Mouse (Mus musculus): ENCODE data around the gene Gfer.
A peak's percentile ranks its signal among the peaks of the same experiment; 100 is the strongest.
"Not testable (repeated sequence)": the region's sequence is repeated elsewhere in the genome, so short reads cannot be mapped to it uniquely, and the experiment has no call there.

Gfer gene

DNA sequence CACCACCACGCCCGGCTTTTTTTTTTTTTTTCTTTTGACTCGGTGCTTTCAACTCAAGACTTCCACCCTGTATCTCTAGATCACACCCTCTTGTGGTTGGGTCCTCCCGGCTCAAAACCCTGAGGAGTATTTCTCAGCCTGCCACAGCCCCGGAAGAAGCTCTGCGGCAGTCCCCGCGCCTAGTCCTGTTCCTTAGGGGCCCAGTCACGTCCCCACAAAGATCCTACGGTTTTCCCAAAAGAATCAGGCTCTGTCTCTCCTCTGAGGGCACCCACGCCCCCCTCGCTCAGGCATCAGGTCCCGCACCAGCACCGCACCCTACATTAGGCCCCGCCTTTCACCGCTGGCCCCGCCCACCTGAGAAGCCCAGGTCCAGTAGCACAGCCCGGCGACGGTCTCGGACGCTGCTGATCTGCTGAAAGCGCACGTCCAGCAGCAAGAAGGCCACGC lies 8.8 kb downstream of the Gfer start:
- no peak for DNase-seq (ENCODE audit: low spot score)

DNA sequence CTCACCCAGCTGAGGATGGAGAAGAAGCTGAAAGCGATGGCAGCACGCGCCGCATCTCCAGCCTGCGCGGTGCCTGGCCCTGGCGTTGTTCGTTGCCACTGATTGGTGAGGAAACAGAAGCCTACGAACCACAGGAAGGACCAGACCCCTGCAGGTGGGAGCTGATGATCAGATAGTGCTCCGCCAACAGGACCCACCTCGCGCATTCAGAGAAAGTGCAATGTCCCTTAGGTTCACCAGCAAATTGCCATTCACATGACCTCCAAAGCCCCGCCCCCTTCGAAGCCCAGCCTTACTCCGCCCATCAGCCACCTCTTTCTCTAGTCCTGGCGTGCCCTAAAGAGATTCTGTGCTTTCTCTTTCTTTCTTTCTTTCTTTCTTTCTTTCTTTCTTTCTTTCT lies 9.4 kb downstream of the Gfer start:
- no peak for DNase-seq (ENCODE audit: low spot score)

DNA sequence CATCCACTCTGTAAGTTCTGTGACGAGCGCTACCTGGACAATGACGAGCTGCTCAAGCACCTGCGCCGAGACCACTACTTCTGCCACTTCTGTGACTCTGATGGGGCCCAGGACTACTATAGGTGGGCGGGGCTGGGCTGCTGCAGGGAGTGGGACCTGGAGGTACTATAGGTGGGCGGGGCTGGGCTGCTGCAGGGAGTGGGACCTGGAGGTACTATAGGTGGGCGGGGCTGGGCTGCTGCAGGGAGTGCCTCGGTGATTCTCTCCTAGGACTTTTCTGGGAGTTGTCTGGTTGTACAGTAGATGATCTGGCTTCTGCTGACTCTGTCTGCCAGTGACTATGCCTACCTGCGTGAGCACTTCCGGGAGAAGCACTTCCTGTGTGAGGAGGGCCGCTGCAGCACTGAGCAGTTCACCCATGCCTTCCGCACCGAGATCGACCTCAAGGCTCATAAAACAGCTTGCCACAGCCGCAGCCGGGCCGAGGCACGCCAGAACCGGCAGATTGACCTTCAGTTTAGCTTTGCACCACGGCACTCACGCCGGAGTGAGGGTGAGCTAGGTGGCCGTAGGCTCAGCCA lies 18.4 kb downstream of the Gfer start:
- DNase-seq (ENCODE audit: low spot score) = no peak

DNA sequence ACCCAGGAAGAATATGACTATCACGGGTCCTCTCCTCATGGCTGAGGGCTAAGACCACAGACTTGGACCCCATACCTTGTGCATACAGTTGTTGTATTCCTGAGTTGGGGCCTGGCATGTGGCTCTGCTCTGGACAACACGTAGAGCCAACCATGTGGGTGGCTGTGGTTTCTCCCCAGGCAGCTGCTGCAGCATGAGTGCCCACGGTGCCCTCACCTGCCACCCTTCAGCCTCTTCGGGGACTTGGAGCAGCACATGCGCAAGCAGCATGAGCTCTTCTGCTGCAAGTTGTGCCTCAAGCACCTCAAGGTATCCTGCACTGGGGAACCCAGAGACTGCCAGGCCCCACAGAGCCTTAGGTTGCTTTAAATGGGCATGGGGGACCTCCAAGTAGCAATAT lies 19.1 kb downstream of the Gfer start:
- DNase-seq (ENCODE audit: low spot score) = no peak

DNA sequence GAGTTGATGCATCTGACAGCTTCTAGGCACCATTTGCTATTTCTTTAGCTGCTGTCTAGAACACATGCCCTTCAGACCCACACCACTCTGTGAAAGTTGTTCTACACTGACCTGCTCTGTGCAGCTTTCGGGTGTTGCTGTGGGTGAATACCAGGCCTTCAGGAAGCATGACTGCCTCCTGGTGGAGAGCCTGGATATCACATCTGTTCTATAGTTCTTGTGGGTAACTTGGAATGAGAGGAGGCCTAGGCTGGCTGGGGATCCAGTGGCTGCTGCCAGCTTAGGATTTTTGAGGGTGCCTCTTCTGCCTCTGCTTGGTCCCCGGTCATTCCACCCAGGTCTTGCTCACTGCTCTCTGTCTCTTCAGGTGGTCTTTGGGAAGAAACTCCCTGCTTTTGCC lies 19.8 kb downstream of the Gfer start:
- DNase-seq (ENCODE audit: low spot score) = no peak

DNA sequence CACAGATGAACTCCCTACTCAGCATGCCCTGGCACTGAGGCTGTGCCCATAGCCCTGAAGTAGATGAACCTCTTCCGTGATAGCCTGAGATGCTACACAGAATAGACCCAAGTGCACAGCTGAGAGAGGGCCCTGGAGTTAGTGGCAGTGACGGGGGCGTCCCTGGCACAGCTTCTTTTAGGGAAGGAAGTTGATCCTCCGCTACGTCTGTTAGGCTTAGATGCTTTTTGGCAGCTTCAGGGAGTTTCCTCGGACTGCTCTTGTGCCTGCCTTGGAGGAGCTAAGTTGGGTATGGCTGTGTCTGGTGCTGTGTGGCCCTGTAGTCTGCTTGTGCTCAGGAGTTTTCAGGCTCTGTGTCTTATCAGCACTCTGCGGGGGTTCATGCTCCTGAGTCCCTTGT lies 21.7 kb downstream of the Gfer start:
- DNase-seq (ENCODE audit: low spot score) = no peak

DNA sequence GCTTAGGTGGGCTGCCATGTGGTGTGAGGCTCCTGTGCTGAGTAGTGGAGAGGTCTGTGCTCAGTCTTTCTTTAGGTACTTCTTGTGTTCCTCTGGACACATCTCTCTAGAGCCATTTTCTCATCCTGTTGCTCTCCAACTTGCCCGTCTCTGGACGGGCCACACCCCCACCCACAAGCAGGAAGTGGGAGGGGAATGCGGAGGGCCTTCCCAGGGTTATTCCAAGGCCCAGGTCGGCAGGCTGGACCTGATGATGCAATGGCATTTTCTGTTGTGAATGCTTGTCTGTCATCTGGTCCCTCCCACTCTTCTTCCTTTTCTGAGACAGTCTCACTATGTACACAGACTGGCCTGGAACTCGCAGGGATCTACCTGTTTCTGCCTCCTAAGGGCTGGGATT lies 23.8 kb downstream of the Gfer start:
- DNase-seq (ENCODE audit: low spot score) = no peak

DNA sequence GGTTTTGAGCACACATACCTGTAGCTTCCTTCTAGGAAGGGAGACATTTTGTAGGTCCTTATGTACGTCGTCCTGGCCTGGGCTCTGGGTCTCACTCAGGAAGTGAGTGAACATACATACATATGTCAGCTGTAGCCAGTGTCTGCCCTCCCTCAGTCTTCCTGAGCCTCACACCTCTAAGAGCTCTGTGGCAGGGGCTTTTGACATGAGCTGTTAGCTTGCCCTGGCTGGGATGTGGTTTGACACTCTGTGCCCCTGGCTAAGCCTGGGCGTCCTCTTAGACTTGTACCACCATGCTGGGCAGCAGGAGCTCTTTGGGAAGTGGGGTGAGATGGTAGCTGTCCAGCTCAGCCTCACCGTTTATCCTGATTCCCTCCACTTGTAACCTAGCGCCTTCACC lies 24.6 kb downstream of the Gfer start:
- DNase-seq (ENCODE audit: low spot score) = no peak

DNA sequence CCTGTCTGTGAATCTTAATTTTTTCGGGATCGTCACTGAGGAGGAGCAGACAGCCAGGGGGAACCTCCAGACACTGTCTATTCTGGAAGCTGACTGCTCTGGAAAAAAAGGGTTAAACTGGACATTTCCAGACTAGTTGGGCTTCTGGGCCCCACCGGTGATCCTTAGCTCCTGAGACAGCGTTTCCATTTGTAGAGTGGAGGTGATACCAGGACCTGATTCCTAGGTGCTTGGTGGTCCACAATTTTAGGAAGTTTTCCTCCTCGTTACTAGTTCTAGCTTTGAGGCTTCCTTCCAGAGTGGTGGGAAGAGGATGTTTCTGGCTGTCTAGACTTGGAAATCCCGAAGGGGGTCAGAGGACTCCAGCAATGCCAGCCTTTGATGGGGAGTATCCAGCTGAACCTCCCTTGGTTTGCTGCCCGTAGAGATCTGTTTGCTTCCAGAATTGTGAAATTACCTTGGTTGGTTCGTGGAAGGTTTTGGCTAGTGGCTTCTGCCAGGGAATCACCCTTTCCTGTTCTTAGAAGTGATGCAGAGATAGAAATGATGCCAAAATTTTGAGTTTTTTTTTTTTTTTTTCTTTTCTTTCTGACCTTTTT lies 25.6 kb downstream of the Gfer start:
- DNase-seq (ENCODE audit: low spot score) = no peak

DNA sequence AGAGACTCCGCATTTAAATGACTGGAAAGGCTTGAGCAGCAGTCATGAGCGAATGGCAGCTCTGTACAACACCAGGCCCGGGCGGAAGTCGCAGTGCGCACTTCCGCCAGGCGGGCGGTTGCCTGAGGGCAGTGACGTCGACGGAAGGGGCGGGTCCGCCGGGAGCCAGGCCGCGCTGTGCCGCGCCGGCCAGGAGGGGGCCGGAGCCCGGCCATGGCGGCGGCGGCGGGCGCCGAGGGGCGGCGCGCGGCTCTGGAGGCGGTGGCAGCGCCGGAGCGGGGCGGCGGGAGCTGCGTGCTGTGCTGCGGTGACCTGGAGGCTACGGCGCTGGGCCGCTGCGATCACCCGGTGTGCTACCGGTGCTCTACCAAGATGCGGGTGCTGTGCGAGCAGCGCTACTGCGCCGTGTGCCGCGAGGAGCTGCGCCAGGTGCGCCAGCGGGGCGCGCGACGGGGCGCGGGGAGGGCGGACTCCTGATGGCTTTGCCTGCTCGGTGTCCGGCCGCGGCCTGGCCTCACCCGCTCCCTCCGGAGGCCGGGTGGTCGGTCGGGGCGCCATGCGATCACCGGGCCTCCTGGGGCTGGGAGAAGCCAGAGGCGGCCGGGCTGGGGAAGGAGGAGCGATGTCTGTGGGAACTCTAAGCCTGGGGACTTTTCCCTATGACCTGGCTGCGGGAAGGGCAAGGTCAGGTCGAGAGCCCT lies 26.3 kb downstream of the Gfer start, which contains the start of gene Zfp598:
Gene Zfp598, plus strand, starts transcription at position 143 of the 701 bp plus-strand sequence.
- DNase-seq (ENCODE audit: low spot score) = peak; percentile 87

DNA sequence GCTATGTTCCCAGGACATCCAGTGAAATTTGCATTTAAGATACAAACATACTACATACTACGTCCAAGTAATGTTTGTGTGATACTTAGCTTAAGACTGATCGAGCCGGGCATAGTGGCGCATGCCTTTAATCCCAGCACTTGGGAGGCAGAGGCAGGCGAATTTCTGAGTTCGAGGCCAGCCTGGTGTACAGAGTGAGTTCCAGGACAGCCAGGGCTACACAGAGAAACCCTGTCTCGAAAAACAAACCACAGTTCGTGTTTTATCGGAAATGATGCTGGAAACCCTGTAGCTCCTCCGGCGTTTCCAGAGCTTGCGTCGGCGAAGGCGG lies 26.8 kb downstream of the Gfer start:
- not testable (repeated sequence) for DNase-seq (ENCODE audit: low spot score)

DNA sequence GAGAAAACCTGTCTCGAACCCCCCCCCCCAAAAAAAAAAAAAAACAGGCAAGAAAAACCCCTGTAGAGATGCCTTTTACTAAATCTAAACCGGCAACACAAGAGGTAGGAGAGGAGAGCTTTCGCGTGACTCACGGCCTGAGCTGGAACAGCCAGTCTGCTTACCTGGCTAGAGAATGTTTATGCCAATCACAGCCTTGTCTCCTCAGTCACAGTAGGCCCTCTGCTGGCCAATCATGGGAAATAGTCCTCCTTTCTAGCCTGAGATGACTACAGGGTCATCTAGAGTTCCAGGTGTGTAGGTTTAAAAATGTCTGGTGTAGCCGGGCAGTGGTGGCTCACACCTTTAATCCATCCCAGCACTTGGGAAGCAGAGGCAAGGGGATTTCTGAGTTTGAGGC lies 28.5 kb downstream of the Gfer start:
- DNase-seq (ENCODE audit: low spot score) = no peak

DNA sequence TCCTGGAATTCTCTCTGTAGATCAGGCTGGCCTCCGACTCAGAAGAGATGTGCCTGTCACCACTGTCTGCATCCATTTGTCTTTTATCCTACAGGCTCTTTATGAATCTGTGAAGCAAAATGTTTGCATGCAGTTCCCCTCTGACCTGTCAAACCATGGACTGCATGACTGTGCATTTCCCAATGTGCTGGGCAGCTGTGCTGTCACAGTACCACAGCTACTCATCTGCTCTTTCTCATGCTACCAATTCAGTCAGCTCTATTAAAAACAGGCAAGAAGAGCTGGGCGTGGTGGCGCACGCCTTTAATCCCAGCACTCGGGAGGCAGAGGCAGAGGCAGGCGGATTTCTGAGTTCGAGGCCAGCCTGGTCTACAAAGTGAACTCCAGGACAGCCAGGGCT lies 28.9 kb downstream of the Gfer start:
- DNase-seq (ENCODE audit: low spot score) = not testable (repeated sequence)

DNA sequence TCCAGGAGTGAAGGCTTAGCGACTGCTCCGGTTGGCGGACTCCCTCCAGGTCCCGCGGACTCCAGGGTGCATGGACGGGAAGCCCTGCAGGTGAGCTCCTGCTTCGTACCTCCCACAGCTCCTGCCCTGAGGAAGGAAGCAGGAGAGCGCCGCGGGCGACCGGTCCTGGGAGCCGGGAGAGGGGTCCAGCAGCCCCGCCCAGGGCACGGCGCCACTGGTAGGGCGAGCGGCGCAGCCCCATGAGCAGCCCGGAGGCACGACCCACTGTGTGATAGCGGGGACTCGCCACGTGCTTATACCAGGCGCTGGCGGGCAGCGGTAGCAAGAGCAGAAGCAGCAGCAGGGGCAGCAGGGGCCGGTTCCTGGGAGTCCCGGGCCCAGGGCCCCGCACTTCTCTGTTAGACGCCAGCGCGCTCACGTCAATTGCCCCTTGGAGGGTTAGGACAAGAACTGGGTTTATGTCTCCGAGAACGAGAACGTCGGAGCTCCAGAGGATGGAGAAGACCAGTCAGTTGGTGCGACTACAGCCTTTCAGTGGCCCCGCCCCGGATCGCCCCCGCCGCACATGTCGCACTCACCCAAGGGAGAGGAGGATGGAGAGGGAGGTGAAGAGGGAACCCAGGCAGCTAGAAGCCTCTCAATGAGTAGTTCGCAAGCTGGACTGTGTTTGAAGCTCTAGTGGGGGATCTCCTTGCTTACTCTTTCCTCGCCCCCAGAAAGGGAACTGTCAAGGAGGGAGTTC lies 37.8 kb downstream of the Gfer start, which contains the start of gene Npw:
Gene Npw, minus strand, starts transcription at position 441 of the 742 bp plus-strand sequence.
- no peak for DNase-seq (ENCODE audit: low spot score)

DNA sequence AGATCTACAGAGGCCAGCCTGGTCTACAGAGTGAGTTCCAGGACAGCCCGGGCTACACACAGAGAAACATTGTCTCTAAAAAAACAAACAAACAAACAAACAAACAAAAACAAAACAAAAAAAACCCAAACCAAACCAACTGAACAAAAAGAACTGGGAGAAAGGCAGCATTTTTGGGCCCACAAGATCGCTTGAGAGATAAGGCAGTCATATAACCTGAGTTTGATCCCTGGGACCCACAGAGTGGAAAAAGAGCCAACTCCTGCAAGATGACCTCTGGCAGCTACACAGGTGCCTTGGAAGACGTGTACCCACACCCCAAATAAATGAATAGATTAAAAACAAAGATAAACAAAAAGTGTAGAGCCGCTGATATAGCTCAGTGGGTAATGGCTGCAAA lies 41.0 kb downstream of the Gfer start:
- no peak for DNase-seq (ENCODE audit: low spot score)

DNA sequence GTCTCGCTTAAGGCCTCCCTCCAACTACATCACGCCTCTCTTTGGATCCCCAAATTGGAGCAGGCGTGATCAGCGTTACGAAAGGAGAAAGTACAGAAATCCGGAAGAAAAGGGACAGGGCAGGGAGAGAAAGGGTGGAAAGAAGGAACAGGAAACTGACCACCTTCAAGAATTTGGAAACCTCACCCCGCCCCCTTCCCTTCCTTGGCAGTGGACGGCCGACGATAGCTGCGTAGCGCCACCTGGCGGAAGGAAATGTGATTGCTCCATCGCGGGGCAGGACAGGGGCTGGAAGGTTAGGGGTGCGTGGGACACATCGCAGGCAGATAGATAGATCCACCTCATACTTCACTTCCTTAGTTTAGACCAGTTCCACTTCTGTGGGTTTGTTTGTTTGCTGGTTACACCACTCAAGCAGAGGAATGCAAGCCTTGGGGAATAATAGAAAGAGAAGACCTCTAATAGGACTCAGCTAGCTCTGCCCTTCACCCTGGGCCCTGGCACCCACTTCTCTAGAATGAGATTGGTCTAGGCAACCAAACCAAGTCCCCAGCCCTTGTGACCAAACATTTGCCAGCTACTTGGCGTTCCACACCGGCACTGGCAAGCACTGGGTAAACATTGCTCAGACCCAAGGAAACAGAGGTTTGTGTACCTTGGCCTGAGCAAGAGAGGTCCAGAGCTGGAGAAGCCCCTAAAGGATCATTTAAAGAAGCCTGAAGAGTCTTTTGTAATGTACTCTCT lies 41.8 kb downstream of the Gfer start:
- no peak for DNase-seq (ENCODE audit: low spot score)

DNA sequence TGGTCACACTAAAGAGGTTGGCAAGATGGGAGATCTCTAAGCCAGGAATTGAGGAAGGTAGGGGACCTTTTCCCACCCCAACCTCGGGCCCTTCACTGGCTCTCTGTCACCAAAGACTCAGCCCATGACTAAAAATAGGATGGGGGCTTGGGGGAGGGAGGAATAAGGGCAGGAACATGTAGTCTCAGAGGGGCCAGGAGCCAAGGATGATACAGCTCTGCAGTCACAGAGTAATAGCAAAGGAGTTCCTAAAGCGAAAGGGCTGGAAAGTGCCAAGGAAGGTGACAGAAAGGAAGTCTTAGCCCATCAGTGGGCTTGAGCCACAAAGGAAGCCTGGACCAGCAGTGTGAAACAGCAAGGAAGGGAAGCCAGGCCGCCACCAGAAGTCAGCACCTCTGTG lies 44.1 kb downstream of the Gfer start:
- DNase-seq (ENCODE audit: low spot score) = no peak

DNA sequence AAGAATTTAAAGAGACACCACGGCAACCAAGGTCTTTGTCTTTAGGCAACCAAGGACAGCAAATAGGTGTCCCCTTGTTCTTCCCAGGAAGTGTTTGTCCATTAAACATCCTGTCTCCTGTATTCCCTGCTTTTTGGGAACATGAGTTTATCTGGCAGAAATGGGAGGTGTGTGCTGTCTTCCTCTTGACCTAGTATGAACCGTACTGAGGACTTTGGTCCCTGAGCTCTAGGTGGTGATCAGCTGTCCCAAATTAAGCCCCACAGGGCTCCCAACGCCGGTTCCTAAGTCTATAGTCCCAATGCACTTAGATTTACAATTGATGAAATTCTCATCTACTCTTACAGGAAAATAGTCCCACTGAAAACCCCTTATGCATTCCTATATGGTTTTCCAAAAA lies 45.2 kb downstream of the Gfer start:
- no peak for DNase-seq (ENCODE audit: low spot score)

DNA sequence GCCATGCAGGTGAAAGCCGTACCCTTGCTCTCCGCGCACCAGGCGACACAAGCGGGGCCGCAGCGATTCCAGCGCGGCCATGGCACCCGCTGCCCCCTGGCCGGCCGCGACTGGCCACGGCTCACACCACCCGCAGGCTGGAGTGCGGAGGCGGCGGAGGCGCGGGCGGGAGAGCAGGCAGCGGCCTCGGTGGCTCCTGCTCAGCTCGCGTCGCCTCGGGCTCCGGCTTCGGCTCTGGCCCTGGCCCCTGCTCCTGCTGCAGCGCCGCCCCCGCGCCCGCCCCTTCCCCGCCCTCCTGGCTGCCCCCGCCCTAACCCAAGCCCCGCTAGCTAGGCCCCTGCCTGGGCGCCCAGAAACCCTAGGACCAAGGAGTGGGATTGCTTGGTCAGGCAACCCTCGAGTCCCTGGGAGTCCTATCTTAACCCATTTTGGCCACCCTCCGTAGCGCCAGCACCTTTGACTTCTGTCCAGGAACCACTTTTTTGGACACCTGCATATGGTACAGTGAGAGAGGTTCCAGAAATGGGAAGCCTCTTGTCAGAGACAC lies 45.8 kb downstream of the Gfer start, which contains the start of gene Slc9a3r2:
Gene Slc9a3r2, minus strand, starts transcription at position 258 of the 547 bp plus-strand sequence.
- DNase-seq (ENCODE audit: low spot score) = no peak

DNA sequence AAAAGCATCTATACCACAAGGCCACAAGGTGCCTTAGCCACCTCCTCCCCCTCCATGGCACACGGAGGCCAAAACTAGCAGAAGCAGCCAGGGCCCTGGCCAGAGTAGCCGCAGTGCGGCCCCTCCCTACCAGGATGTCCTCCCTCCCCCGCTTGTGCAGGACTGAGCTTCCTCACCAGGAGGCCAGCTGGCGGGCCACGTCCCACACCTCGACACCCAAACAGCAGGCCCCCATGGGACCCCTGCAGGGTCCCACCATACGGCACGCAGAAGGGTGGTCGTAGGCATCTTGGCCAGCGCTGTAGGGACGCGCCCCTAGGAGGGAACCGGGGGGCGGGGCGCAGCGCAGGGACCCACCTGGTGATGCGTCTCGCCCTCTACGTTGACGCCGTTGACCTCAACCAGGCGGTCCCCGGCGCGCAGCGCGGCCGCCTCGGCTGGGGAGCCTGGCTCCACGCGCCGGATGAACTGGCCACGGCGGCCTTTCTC lies 46.3 kb downstream of the Gfer start:
- DNase-seq (ENCODE audit: low spot score) = no peak

DNA sequence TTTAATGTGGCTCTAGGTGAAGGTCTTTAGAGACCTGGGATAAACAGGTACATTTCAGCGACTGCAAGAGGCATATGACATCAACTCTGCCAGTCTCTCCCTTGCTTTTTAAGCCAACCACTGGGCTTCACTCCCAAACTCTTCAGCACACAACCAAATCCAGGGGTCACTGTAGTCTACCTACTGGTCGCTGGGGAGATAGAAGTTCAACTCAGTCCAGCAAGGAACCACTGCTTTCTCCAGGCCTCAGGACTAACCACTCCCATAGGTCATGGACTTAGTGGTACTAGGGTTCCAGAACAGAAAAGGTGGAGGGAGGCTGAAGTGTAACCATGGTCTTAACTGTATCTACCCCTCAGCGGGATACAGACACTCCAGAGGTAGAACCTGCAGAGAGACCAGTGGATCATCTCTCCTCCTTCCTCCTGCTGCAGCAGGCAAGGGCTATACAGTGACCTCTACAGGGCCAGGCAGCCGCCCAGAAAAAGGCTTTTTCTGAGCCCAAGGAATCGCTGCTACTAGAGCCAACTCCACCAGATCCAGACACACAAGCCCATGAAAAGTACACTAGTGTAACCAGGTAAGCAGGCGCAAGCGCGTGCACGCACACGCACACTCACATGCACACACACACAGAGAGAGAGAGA lies 47.1 kb downstream of the Gfer start:
- DNase-seq (ENCODE audit: low spot score) = no peak
